Mouse (Mus musculus) adrenal gland, adult (tissue): ENCODE measurements at regions not wholly inside any gene's neighbourhood (a gene's known extent, or its start where the extent isn't known, plus 50 kb on each side); places are given as distances from the start of the nearest gene placed in this dataset.

Experiments used
- DNase-seq, 2 experiments: peaks; one replicate each; pipeline ENCODE4 v3.0.0; 2022 to 2023; ENCODE audit warnings: low spot score in 1 of 2; ENCODE audit not compliant: inconsistent age in 2 of 2

DNA sequence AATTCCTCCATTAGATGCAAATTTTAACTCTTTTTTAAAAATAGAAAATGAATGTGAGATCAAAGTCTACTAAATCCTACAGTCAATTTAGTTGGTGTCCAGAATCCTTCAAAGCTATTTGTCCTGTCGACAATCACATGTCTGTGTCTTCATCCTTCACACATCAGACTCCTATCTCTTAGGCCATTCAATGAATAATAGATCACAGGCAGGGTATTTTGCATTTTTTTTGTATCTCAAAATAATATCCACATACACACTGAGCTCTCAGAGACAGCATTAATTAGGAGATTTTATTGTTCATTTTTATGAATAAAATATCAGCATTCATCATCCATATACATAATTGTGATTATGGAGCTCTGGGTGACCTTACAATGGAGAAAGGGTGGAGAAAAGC lies 427.2 kb downstream of the Hao1 start:
- DNase-seq: no peak

DNA sequence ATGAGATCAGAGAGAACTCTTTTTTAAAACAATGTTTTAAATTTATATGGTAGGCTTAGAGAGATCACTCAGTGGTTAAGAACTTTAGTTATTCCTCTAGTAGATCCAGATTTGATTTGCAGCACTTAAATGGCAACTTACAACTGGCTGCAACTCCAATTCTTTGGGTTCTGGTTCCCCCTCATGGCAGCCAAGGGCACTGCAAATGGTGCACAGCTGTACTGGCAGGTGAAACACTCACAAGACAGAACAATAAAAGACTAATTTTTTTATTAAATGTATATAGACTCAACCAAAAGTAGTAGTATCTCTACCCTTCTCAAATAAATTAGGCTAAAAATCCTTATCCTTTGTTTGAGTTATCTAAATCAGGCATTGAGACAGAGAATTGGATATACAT lies 446.9 kb downstream of the Hao1 start:
- no peak for DNase-seq

DNA sequence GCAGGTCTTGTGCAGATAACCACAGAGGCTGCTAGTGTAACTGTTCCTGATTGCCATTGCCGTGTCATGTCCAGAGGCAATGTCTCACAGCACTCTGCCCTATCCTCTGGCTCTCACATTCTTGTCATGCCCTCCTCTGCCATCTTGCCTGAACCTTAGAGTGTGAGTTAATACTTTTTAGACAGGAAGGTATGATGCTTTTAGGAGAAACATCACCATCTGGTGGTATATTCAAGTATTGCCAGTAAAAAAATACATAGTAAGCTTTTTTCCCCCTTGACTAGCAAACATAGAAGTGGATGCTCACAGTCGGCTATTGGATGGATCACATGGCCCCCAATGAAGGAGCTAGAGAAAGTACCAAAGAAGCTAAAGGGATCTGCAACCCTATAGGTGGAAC lies 465.8 kb downstream of the Hao1 start:
- DNase-seq: no peak

DNA sequence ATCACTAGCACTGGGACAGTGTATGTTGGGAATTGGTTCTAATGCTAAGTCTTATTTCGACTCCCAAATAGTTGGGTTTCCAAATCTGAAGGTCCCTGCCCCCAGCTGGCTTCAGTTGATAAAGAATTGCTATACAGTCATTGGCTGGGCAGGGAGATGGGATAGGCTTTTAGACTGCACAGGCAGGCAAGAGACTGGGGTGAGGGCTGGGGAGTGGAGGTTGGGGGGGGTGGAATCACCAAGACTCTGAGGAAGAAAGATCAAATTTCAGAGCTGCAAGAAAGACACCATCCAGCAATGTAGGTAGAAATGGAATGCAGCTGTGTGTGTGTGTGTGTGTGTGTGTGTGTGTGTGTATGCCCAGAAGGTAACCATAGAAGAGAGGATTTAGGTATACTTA lies 474.0 kb downstream of the Hao1 start:
- no peak for DNase-seq

DNA sequence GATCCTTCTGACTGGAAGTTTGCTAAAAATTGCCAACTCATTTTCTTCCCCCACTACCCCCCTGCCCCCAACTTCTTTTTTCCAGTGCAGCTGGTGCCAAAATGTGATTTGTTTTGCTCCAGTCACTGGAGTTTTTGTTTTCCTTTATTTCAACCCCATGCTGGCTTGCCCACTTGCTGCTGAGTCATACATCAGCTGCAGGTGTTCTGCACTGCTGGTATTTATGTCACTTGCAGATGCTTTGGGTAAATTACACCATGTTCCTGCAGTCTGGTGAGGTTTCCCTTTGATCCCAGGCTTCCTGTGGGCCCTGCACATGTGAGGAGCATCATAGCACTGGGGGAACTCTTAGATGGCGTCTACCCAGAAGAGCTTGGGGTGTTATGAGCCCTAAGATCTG lies 476.2 kb downstream of the Hao1 start:
- DNase-seq: no peak

DNA sequence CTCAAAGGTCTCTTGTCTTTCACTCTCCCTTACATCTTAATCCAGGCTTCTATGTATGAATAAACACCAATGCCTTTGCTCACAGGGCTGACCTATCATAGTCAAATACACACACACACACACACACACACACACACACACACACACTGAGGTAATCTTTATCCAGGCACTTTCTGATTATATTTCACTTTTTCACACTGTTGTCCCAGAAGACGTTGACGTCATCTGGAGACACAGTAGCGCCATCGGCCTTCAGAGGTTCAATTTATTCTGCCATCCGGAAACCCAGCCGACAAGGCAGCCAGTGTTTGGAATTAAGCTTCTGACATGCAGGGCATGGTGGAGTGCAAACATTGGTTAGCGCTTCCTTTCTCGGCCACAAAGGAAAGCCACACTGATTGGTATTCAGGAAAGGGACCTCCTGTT lies 486.2 kb downstream of the Hao1 start:
- peak in 1 of 2 experiments; percentile 18 for DNase-seq

DNA sequence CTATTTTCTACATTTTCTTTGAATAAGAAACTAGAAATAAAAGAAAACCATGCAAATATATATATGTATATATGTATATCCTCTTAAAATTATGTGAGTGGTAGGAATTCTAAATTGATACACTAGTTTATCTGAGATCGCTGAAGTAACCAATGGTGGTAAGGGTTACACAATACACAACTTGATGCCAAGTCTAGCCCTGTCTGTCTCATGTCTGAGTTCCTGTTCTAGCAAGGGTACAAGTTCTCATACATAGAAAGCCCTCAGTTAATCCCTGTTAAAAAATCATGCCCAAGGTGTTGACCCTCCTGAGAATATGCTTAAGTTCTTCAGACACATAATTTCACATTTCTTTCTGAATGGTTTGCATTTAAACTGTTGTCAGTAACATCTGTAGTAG lies 486.8 kb downstream of the Hao1 start:
- no peak for DNase-seq

DNA sequence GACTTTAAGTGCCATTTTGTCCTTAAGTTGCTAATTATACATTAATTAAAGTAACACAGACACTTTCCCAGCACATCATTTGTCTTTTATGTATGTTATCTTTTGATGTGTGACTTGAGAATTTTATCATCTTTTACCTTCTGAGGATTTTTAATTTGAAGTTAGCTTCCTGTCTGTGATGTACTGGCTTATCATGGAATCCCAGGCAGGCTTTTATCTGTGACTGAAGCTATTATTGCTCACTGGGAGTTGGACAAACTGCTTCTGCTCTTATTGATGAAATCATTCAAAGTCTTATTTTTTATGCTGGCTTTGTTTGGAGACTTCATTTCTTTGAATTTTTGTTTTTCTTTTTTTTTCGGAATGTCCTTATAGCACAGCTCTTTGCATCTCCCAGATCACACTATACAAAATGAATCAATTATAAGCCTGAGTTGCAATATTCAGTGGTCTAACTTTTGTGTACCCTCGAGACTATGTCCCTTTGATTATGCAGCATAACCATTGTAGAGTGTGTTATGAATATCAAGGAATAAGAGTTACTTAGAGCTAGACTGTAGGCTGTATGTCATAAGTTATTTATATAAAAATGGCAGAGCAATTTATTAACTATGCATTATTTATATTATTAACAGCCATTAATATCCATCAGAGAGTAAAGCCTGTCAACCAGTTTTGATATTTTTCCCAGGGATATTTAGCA lies 494.1 kb downstream of the Hao1 start:
- DNase-seq: no peak

DNA sequence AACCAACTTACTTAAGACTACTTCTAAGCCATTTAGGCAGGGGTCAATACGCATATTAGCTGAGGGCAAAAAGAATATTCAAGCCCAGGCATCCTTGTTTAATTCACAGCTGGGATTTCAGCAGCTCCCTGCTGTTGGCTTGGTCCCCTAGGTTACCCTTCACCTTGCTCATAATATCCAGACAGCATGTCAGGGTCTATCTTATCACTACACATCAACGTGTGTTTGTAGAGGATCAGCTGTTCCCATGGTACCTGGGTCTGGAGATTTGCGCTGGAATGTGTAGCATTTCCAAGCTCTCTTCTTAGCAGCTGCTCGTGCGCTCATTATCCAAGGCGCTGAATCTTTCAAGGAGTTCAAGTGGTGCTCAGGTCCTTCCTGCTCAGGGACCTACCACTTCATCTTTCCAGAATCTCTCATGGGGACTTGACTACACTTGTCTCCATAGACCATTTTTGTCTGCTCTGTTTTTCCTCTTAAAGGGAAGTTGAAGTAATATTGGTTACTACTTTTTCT lies 484.5 kb downstream of the Bmp2 start:
- no peak for DNase-seq

DNA sequence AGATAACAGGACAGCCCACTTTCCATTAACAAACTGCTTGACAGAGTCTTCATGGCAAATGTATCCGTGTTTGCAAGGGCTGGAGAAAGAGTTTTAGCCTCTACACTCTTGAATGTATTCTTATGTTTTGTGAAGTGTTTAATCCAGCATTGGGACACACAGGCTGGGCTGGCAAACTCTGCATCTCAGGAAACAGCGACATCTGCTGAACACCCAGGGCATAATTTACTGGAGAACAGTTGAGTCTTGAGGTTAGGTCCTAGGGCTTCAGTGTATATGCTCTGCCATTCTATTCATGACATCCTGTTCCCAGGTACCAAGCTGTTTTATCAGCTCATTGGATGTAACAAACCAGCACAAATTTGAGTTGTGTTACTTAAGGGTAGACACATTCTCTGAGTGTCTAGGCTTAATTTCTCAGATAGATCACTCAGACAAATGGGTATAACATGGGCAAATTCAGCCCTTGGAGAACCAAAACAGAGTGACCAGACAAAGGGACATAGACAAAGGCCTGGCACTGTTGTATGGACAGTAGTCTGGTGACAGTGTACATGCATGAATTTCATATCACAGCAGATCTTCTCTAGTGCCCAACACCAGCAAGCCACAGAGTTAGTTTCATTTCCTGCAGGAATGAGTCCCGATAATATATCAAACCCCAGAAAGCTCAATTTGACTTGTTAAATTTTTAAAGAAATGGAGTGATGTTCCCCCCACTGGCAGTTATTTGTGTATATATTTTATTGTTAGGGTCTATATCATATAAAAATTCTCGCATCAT lies 477.9 kb downstream of the Bmp2 start:
- DNase-seq: peak; percentile 37 to 81

DNA sequence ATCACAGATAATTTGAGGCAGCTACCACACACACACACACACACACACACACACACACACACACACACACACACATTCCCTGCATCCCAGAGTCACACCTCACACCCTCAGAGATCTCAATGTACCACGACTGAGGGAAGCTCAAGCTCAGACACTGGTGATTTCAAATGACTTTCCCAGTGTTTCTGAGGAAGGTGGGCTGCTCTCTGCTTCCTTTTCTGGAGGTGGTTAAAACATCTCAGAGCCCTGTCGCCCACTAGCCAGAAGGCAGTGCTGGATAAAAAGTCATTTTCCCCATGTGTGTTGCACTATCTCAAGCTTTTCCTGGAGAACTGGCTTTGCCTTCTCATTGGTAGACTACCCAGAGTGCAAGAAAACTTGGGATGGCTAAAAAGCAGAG lies 477.2 kb downstream of the Bmp2 start:
- DNase-seq: no peak

DNA sequence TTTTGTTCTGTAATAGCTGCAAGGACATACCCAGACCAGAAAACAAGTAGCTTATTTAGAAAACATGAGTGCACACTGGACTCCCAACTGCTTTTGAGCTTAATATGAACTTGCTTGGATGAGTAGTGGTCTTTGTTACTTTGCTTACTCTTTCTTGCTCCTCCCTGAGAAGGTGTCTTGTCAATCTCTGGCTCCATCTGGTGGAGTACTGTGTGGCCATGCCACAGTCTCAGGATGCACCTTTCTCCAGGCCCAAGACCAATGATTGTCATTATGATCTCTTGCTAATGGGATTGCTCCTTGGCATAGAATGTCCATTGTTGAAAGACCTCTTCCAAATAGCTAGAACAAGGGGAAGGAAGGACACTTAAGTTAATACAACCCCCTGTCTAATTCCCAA lies 465.1 kb downstream of the Bmp2 start:
- peak; percentile 16 to 70 for DNase-seq

DNA sequence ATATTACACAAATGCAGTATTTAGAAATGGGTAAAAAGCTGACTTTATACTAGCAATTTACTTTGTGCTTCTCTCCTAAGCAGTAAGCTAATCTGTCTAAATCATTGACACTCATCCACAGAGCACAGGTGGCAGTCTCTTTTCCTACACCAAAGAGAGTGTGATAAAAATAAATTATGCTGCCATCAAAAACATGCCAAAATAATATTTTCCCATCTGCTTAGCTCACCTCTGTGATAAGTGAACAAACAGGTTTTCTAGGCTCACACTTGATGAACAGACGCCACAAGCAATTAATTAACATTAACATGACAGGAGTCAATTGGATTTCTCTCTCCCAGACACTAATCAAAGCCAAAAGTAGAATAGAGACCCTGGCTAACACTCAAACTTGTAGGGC lies 451.2 kb downstream of the Bmp2 start:
- no peak for DNase-seq

DNA sequence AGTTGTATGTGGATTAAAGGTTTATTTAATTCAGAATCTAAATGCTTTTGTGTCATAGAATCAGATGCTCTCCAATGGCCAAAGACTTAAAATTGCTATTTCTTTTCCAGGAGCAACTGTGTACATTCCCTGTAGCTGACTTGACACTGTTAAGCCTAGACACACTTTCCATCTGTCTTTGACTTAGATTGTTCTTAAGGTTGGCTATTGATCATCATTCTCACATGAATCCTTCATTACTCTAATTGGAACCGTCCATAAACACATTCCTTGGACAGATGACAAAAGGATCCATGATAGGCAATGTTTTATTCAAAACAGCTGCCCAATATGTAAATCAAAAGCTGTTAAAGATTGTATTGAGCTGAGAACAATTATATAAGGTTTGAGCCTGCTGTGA lies 442.8 kb downstream of the Bmp2 start:
- no peak for DNase-seq

DNA sequence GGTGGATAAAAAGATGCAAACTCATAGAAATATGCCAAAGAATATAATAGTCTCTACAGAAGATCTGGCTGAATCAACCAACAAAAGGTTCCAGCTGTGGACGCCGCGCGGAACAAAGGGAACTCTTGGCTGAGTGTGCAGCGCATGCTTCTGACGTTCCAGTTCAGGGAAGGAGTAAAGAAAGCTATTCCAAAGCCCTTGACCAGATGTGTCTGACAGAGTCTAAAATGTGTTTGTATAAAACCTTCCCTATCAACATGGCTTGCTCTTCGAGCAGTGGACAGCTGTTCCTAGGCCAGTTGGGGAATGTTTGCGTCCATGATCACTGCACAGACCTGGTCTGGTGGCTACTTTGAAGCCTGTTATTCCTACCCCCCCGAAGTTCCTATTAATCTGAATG lies 442.4 kb downstream of the Bmp2 start:
- no peak for DNase-seq

DNA sequence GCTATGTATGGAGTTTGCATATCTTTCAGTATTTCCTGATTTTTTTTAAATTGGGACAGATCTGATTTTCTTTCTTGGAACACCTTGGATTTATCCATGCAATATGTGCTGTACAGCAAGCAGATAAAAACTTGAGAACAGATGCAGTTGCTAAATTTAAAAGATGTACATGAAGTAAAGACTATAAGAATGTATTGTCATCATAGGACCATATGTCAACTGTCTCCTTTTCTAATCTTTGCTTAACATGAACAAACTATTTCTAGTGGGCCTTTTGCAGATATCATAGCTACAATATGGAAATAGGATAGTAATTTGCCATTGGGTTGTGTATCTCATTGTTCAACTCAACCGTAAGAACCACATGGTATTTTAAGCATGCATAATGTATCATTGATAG lies 435.7 kb downstream of the Bmp2 start:
- DNase-seq: no peak
